Mouse (Mus musculus) cortical plate, adult 2 months (tissue): ENCODE results near the gene Col15a1.

Source experiments
- CTCF ChIP-seq: fragments of 200-500 bp; IDR thresholded peaks from 2 replicates; pipeline ENCODE4 v1.5.1; 2011; ENCODE audit warnings: mild to moderate bottlenecking, control low read depth, low read length; ENCODE audit not compliant: insufficient read depth; ENCODE audit errors: extremely low read depth
- POLR2A ChIP-seq: fragments of 200-500 bp; IDR thresholded peaks from 2 replicates; pipeline ENCODE4 v1.6.1; 2011; ENCODE audit warnings: mild to moderate bottlenecking, low read length, control low read depth; ENCODE audit not compliant: insufficient read depth; ENCODE audit errors: extremely low read depth

- TF ChIP-seq CTCF (no peak), POLR2A (no peak)
Measured at GRCm38 (mm10) chr4:47322315-47322714, 114.4 kb downstream of the Col15a1 start.
